Mouse (Mus musculus): ENCODE measurements at regions not wholly inside any gene's neighbourhood (a gene's known extent, or its start where the extent isn't known, plus 50 kb on each side); places are given as distances from the start of the nearest gene placed in this dataset.

GRCm38 (mm10) chr2:118029470-118030108 is 82.1 kb upstream of the Thbs1 start:
- no peak for DNase-seq (ENCODE audit: low spot score in 2 of 2)

- DNase-seq (ENCODE audit: low spot score in 2 of 2) = no peak
Observed at GRCm38 (mm10) chr2:118031662-118032061, 80.0 kb upstream of the Thbs1 start.

- DNase-seq (ENCODE audit: low spot score in 2 of 2) = no peak
Observed at GRCm38 (mm10) chr2:118033377-118033776, 78.3 kb upstream of the Thbs1 start.

- DNase-seq (ENCODE audit: low spot score in 2 of 2) = no peak
Observed at GRCm38 (mm10) chr2:118034026-118034425, 77.7 kb upstream of the Thbs1 start.

GRCm38 (mm10) chr2:118035333-118035732 is 76.3 kb upstream of the Thbs1 start:
- no peak for DNase-seq (ENCODE audit: low spot score in 2 of 2)

GRCm38 (mm10) chr2:118038859-118039818 is 72.5 kb upstream of the Thbs1 start:
- peak in 1 of 2 experiments; percentile 11 for DNase-seq (ENCODE audit: low spot score in 2 of 2)

- no peak for DNase-seq (ENCODE audit: low spot score in 2 of 2)
Observed at GRCm38 (mm10) chr2:118039819-118040206, 71.9 kb upstream of the Thbs1 start.

GRCm38 (mm10) chr2:118042380-118043055 is 69.2 kb upstream of the Thbs1 start:
- DNase-seq (ENCODE audit: low spot score in 2 of 2) = no peak

GRCm38 (mm10) chr2:118044666-118045065 is 67.0 kb upstream of the Thbs1 start:
- DNase-seq (ENCODE audit: low spot score in 2 of 2) = no peak

- no peak for DNase-seq (ENCODE audit: low spot score in 2 of 2)
Observed at GRCm38 (mm10) chr2:118050326-118050725, 61.4 kb upstream of the Thbs1 start.

GRCm38 (mm10) chr2:118051610-118052009 is 60.1 kb upstream of the Thbs1 start:
- no peak for DNase-seq (ENCODE audit: low spot score in 2 of 2)

- no peak for DNase-seq (ENCODE audit: low spot score in 2 of 2)
Observed at GRCm38 (mm10) chr2:118053512-118053911, 58.2 kb upstream of the Thbs1 start.

- no peak for DNase-seq (ENCODE audit: low spot score in 2 of 2)
Observed at GRCm38 (mm10) chr2:118058654-118059395, 52.9 kb upstream of the Thbs1 start.

GRCm38 (mm10) chr2:118061291-118061690 is 50.4 kb upstream of the Thbs1 start:
- DNase-seq (ENCODE audit: low spot score in 2 of 2) = peak; percentile 6 to 8
